Comparison of ENCODE assay signal across 8 mouse cellular contexts in genomic region chr15:34021857-34022256, GRCm38 (mm10).
DNase-seq lines count a peak whose midpoint lies in the region; ATAC-seq and TF ChIP-seq lines count a peak whose summit lies in the region.

No protein-coding gene starts in this region.

- peak; percentile 65; the same call in 1 of the 2 replicates for TF ChIP-seq CTCF in testis, adult 2 months (IDR thresholded peaks at IDR 0.05; ENCODE audit: control insufficient read depth, insufficient read depth, insufficient replicate concordance, low read depth, low read length)

- no peaks in the 10 kb centered on the region for H3K9me3 ChIP-seq in kidney, embryonic 14.5 days (ENCODE audit: control insufficient read depth, low read length)
- H3K9me3 ChIP-seq in limb, embryonic 14.5 days (ENCODE audit: control insufficient read depth, low read length): no peaks in the 10 kb centered on the region
- H3K9me3 ChIP-seq in neural tube, embryonic 13.5 days: no peaks in the 10 kb centered on the region

- H3K27me3 ChIP-seq in kidney, embryonic 14.5 days (ENCODE audit: control insufficient read depth, insufficient read depth, low read length): no peaks in the 10 kb centered on the region
- H3K27me3 ChIP-seq in limb, embryonic 14.5 days (ENCODE audit: control insufficient read depth, insufficient read depth, low read length): no peaks in the 10 kb centered on the region
- no peaks in the 10 kb centered on the region for H3K27me3 ChIP-seq in neural tube, embryonic 13.5 days
- H3K27me3 ChIP-seq in testis, adult 2 months (ENCODE audit: control insufficient read depth, insufficient read depth, low read length): no peaks in the 10 kb centered on the region

- DNase-seq in kidney, adult 11 months: peak; percentile 27
- peak; percentile 85 to 92 for DNase-seq in cerebellum, postnatal 14 days
- DNase-seq in gastrocnemius, adult 18-20 months (ENCODE audit: low spot score): peak; percentile 68
- peak; percentile 72 for DNase-seq in kidney, adult 9 months
- DNase-seq in limb, embryonic 14.5 days (ENCODE audit: low spot score): peak; percentile 44

- no peak overlapping the region for H3K4me3 ChIP-seq in kidney, embryonic 14.5 days (ENCODE audit: low read length)
- no peak overlapping the region for H3K4me3 ChIP-seq in limb, embryonic 14.5 days (replicated peaks; ENCODE audit: low read length)
- H3K4me3 ChIP-seq in neural tube, embryonic 13.5 days: no peak overlapping the region
- peak overlapping the region; percentile 25; the same call in 1 of the 2 replicates for H3K4me3 ChIP-seq in testis, adult 2 months (ENCODE audit: control insufficient read depth, low read depth, low read length)

- no peak overlapping the region for H3K9ac ChIP-seq in kidney, embryonic 14.5 days (ENCODE audit: low read depth, low read length)
- H3K9ac ChIP-seq in limb, embryonic 14.5 days (ENCODE audit: low read depth, low read length, severe bottlenecking): no peak overlapping the region
- H3K9ac ChIP-seq in neural tube, embryonic 13.5 days: no peak overlapping the region

- no peak overlapping the region for H3K4me2 ChIP-seq in kidney, embryonic 14.5 days (replicated peaks; ENCODE audit: low read depth, low read length)
- H3K4me2 ChIP-seq in limb, embryonic 14.5 days (replicated peaks; ENCODE audit: low read depth, low read length, severe bottlenecking): no peak overlapping the region
- H3K4me2 ChIP-seq in neural tube, embryonic 13.5 days: no peak overlapping the region

- no peak for ATAC-seq in kidney, embryonic 14.5 days (ENCODE audit: low FRiP score, low TSS enrichment)
- no peak for ATAC-seq in limb, embryonic 14.5 days (ENCODE audit: low FRiP score, low read depth)
- peak; percentile 56; the same call in 1 of the 2 replicates for ATAC-seq in neural tube, embryonic 13.5 days (ENCODE audit: low read depth)

- no peak for TF ChIP-seq POLR2A in limb, embryonic 14.5 days (IDR thresholded peaks at IDR 0.05; ENCODE audit: borderline replicate concordance, extremely low read depth, insufficient read depth, insufficient read length)
- TF ChIP-seq POLR2A in testis, adult 2 months (IDR thresholded peaks at IDR 0.05; ENCODE audit: control insufficient read depth, low read depth, low read length): no peak

- WGBS in kidney, embryonic 14.5 days: 28% methylated on average over 11 of the region's 11 CpGs
- 28% methylated on average over 11 of the region's 11 CpGs for WGBS in limb, embryonic 14.5 days
- WGBS in neural tube, embryonic 13.5 days: 31% methylated on average over 11 of the region's 11 CpGs

- no peaks in the 10 kb centered on the region for H3K4me1 ChIP-seq in kidney, embryonic 14.5 days (ENCODE audit: control insufficient read depth, insufficient read depth, low read length)
- no peaks in the 10 kb centered on the region for H3K4me1 ChIP-seq in limb, embryonic 14.5 days (ENCODE audit: control insufficient read depth, insufficient read depth, low read length)
- H3K4me1 ChIP-seq in neural tube, embryonic 13.5 days (replicated peaks): no peaks in the 10 kb centered on the region
- H3K4me1 ChIP-seq in testis, adult 2 months (ENCODE audit: control insufficient read depth, insufficient read depth, low read length): peaks cover 3% of the 10 kb centered on the region

- H3K27ac ChIP-seq in kidney, embryonic 14.5 days (ENCODE audit: low read depth, low read length): no peak overlapping the region
- H3K27ac ChIP-seq in limb, embryonic 14.5 days (replicated peaks; ENCODE audit: low read depth, low read length): no peak overlapping the region
- no peak overlapping the region for H3K27ac ChIP-seq in neural tube, embryonic 13.5 days (replicated peaks)
- H3K27ac ChIP-seq in testis, adult 2 months (ENCODE audit: control insufficient read depth, insufficient read depth, low read depth, low read length): no peak overlapping the region

- H3K36me3 ChIP-seq in kidney, embryonic 14.5 days (ENCODE audit: control insufficient read depth, insufficient read depth, low read length): no peaks in the 10 kb centered on the region
- no peaks in the 10 kb centered on the region for H3K36me3 ChIP-seq in limb, embryonic 14.5 days (ENCODE audit: control insufficient read depth, insufficient read depth, low read length)
- H3K36me3 ChIP-seq in neural tube, embryonic 13.5 days: no peaks in the 10 kb centered on the region
- H3K36me3 ChIP-seq in testis, adult 2 months (ENCODE audit: control insufficient read depth, insufficient read depth, low read length): no peaks in the 10 kb centered on the region

Comparison
In these comparisons a context has a peak if more than half of its experiments do, and no peak if none do; other contexts are left out.
1. DNase-seq: peak in every context shown above with its lines; median percentile 88 in cerebellum, postnatal 14 days; 72 in kidney, adult 9 months; 68 in gastrocnemius, adult 18-20 months; 44 in limb, embryonic 14.5 days; 27 in kidney, adult 11 months.